Mouse (Mus musculus): ENCODE results near the gene Armc2.
A peak's percentile ranks its signal among the peaks of the same experiment; 100 is the strongest.

DNA sequence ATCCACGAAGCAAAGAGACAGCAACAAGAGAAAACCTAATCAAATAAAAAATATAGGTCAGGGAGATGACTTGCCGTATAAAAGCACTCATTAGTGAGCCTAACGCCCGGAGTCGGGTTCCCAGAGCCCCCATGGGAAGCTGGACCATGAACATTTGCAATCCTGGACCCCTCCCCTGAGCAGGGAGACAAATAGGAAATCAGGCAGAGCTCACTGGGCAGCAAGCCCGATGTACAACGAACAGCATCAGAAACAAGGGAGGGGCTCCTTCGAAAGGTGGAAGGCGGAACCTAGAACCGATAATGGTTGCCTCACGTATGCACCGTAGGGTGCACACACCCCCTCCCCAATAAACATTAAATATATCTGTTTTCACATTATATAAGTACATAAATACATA is 39.5 kb upstream of the Armc2 start:
- TF ChIP-seq HCFC1 (IDR thresholded peaks at IDR 0.05; ENCODE audit: low read depth, low read length), result no peak
- no peak for TF ChIP-seq BHLHE40 (IDR thresholded peaks at IDR 0.05; ENCODE audit: borderline replicate concordance, low read depth, low read length)
- no peak for TF ChIP-seq CTCF (IDR thresholded peaks at IDR 0.05 in 2 of 3, conservative IDR thresholded peaks at IDR 0.05 in 1 of 3; ENCODE audit: control insufficient read depth in 1 of 3, insufficient read depth in 1 of 3, low read depth in 2 of 3, low read length in 3 of 3, poor library complexity in 1 of 3, severe bottlenecking in 1 of 3)
- TF ChIP-seq SMC3 (IDR thresholded peaks at IDR 0.05; ENCODE audit: low read depth, low read length), result no peak
- peak; percentile 38; the same call in 1 of the 2 replicates for TF ChIP-seq MXI1 (IDR thresholded peaks at IDR 0.05; ENCODE audit: low read depth, low read length)
- TF ChIP-seq POLR2AphosphoS2 (IDR thresholded peaks at IDR 0.05; ENCODE audit: low read length), result no peak
- TF ChIP-seq JUND (IDR thresholded peaks at IDR 0.05; ENCODE audit: low read depth, low read length), result no peak

All from MEL (cell line).